Mouse (Mus musculus) large intestine, adult 2 months (tissue): ENCODE results near the gene Pde4a. TPM values are rescaled to one million over a fixed set of nuclear protein-coding genes. Genes with fewer than 3 reads are reported as not detected.

ENCODE experiments used
- polyA plus RNA-seq: library from polyadenylated mRNA; depleted of rRNA; stranded (reverse); fragments of >200 nt; gene quantifications from 2 replicates; pipeline ENCODE4 v1.2.3, GENCODE M21; 2012; rRNA removed

Pde4a gene
- polyA plus RNA-seq, 1 experiment = 2.8 TPM

Other genes starting within 250 kb of the Pde4a start
- 26.1 and 31.4 TPM in 2 replicates for gene Dnmt1, start 205.8 kb upstream of the Pde4a start, polyA plus RNA-seq
- gene S1pr2, start 188.9 kb upstream of the Pde4a start, polyA plus RNA-seq = 3.6 and 3.8 TPM in 2 replicates
- 97.6 and 106 TPM in 2 replicates for gene Mrpl4, start 163.0 kb upstream of the Pde4a start, polyA plus RNA-seq
- 13.1 and 15.2 TPM in 2 replicates for gene Icam1, start 149.7 kb upstream of the Pde4a start, polyA plus RNA-seq
- gene Icam4, start 136.3 kb upstream of the Pde4a start, polyA plus RNA-seq = 0.19 and 0.38 TPM in 2 replicates
- gene Icam5, start 133.6 kb upstream of the Pde4a start, polyA plus RNA-seq = 0.14 and 0.16 TPM in 2 replicates
- gene Zglp1, start 98.6 kb upstream of the Pde4a start, polyA plus RNA-seq = 0.21 and 1.7 TPM in 2 replicates
- 0.38 and 0.60 TPM in 2 replicates for gene Gm49373, start 92.6 kb upstream of the Pde4a start, polyA plus RNA-seq
- gene Fdx1l, start 92.1 kb upstream of the Pde4a start, polyA plus RNA-seq = 36.7 and 37.6 TPM in 2 replicates
- 3.1 and 3.6 TPM in 2 replicates for gene Gm38431, start 73.7 kb upstream of the Pde4a start, polyA plus RNA-seq
- 62.4 and 99.9 TPM in 2 replicates for gene Raver1, start 73.7 kb upstream of the Pde4a start, polyA plus RNA-seq
- 22.6 and 32.3 TPM in 2 replicates for gene Tyk2, start 34.5 kb upstream of the Pde4a start, polyA plus RNA-seq
- 45.8 and 46.1 TPM in 2 replicates for gene Cdc37, start 15.7 kb upstream of the Pde4a start, polyA plus RNA-seq
- 49.2 and 62.6 TPM in 2 replicates for gene Keap1, start 73.6 kb downstream of the Pde4a start, polyA plus RNA-seq
- not detected in 2 replicates for gene S1pr5, start 82.7 kb downstream of the Pde4a start, polyA plus RNA-seq
- 93.2 and 106 TPM in 2 replicates for gene Atg4d, start 99.6 kb downstream of the Pde4a start, polyA plus RNA-seq
- gene Kri1, start 122.3 kb downstream of the Pde4a start, polyA plus RNA-seq = 21.1 and 22.0 TPM in 2 replicates
- gene Cdkn2d, start 125.7 kb downstream of the Pde4a start, polyA plus RNA-seq = 23.6 and 28.9 TPM in 2 replicates
- 95.6 and 122 TPM in 2 replicates for gene Ap1m2, start 146.6 kb downstream of the Pde4a start, polyA plus RNA-seq
- gene Slc44a2, start 155.0 kb downstream of the Pde4a start, polyA plus RNA-seq = 17.5 and 24.1 TPM in 2 replicates
- gene Ilf3, start 202.2 kb downstream of the Pde4a start, polyA plus RNA-seq = 31.1 and 33.9 TPM in 2 replicates
- gene Qtrt1, start 246.1 kb downstream of the Pde4a start, polyA plus RNA-seq = 35.5 and 42.5 TPM in 2 replicates